Mouse (Mus musculus) forebrain, embryonic 14.5 days (tissue): ENCODE data around the gene Ccdc183. TPM values are rescaled to one million over a fixed set of nuclear protein-coding genes. Genes with fewer than 3 reads are reported as not detected.
A peak's percentile ranks its signal among the peaks of the same experiment; 100 is the strongest.

Experiments used
- ATAC-seq: fragments of 200-750 bp; cut with Nextera tagmentation; 2 replicates; pipeline ENCODE4 v1.8.0; 2017; ENCODE audit warnings: mild to moderate bottlenecking, moderate library complexity
- DNase-seq: peaks from one replicate; pipeline ENCODE4 v3.0.0-alpha.2; 2015; ENCODE audit warnings: low spot score
- H3K27ac ChIP-seq: fragments of 300-500 bp; sonication (generic); 2 replicates; pipeline ENCODE4 v1.5.1; 2014; ENCODE audit warnings: low read depth, mild to moderate bottlenecking, control low read depth, low read length, moderate library complexity
- H3K27me3 ChIP-seq: fragments of 300-500 bp; sonication (generic); replicated peaks from 2 replicates; pipeline ENCODE4 v1.6.1; 2014; ENCODE audit warnings: low read length, control low read depth, mixed read lengths; ENCODE audit not compliant: control insufficient read depth, insufficient read depth
- H3K36me3 ChIP-seq: fragments of 300-500 bp; sonication (generic); 2 replicates; pipeline ENCODE4 v1.6.1; 2014; ENCODE audit warnings: low read length, control low read depth; ENCODE audit not compliant: control insufficient read depth, insufficient read depth
- H3K4me1 ChIP-seq: fragments of 300-500 bp; sonication (generic); 2 replicates; pipeline ENCODE4 v1.6.1; 2014; ENCODE audit warnings: antibody characterized with exemption, low read length, control low read depth; ENCODE audit not compliant: control insufficient read depth, insufficient read depth
- H3K4me2 ChIP-seq: fragments of 300-500 bp; sonication (generic); 2 replicates; pipeline ENCODE4 v1.6.1; 2014; ENCODE audit warnings: mild to moderate bottlenecking, control low read depth, low read length
- H3K4me3 ChIP-seq: fragments of 300-500 bp; sonication (generic); 2 replicates; pipeline ENCODE4 v1.5.1; 2014; ENCODE audit warnings: low read depth, low read length, control low read depth
- H3K9ac ChIP-seq: fragments of 300-500 bp; sonication (generic); 2 replicates; pipeline ENCODE4 v1.6.1; 2014; ENCODE audit warnings: mild to moderate bottlenecking, low read length, control low read depth, moderate library complexity
- H3K9me3 ChIP-seq: fragments of 300-500 bp; sonication (generic); replicated peaks from 2 replicates; pipeline ENCODE4 v1.6.1; 2016; ENCODE audit warnings: low read length, control low read depth, mixed read lengths; ENCODE audit not compliant: control insufficient read depth
- whole genome bisulfite sequencing: fragments of 180-500 bp; shearing (Covaris S2); extraction: QIAGEN DNeasy Blood & Tissue Kit; methylation state at CpG from one replicate; pipeline ENCODE4 v1.1.7; 2014; 5-methylcytosine and 5-hydroxymethylcytosine counted together
- polyA plus RNA-seq: library from polyadenylated mRNA; unstranded; fragments of >200 nt; fragmentation: Nextera tagmentation; extraction: Ambion mirVana; gene quantifications from 2 replicates; pipeline ENCODE4 v1.2.1, GENCODE M21; 2014

Gene Ccdc183
- polyA plus RNA-seq, 1 experiment from 2014 or later, result 0.18 TPM

- Histone ChIP-seq H3K4me1 (peaks cover 19% of the 10 kb centered on the region), H3K4me3 (peak overlapping the region; percentile 16), H3K9me3 (no peaks in the 10 kb centered on the region), H3K36me3 (0 out of 2 replicates have a peak, but pooled peaks cover 2% of the 10 kb centered on the region), H3K4me2 (peak overlapping the region; percentile 36), H3K27ac (no peak overlapping the region), H3K27me3 (peaks cover 52% of the 10 kb centered on the region), H3K9ac (peak overlapping the region; percentile 32; the same call in 1 of the 2 replicates)
- ATAC-seq (no peak), DNase-seq (peak; percentile 25)
- 15% methylated on average over 92 of the region's 92 CpGs for WGBS
These were observed 40.2 kb downstream of the Ccdc183 start for GRCm38 (mm10) chr2:25576965-25577891.

DNA sequence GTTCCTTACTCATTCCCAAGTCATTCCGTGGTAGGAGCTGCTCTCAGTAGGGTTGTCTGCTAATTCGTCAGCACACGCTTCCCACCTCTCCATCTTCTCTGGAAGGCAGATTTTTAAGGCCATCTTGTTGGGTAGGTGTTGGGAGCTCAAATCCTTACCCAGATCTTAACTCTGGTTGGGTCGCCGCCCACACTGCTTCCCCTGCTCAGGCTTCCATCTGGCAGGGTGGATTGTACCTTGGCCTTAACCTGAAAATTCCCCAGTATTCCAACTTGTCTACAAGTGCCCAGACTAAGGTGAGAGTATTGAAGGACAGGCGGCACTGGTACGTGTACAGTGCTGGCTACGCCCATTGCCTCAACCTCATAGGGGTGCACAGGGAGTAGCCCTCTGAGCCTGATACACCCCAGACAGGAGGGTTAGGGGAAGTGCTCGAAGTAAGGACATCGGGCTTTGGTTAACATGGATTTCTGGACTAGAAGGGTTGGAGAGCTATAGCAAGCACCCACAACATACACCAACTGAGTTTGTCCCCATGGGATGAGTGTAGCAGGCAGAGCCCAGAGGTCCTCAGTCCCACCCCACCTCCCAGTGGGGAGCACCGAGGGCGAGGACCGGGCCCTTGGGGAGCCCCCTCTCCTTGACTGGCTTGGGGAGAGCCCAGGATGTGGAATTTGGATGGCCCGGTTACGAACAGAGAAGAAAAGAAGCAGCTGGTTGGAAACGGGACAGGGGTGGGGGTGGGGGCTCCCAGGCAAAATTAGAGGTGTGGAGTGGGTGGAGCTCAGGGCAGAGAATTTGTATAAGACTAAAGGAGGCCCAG is 41.2 kb downstream of the Ccdc183 start:
- no peak overlapping the region for H3K27ac ChIP-seq
- WGBS, result 78% methylated on average over 16 of the region's 16 CpGs
- H3K9ac ChIP-seq, result no peak overlapping the region
- 0 out of 2 replicates have a peak overlapping the region, but pooled peaks have one; percentile 51 for H3K4me3 ChIP-seq
- DNase-seq, result no peak
- H3K9me3 ChIP-seq, result no peaks in the 10 kb centered on the region
- ATAC-seq, result no peak
- peaks cover 52% of the 10 kb centered on the region for H3K27me3 ChIP-seq
- H3K4me2 ChIP-seq, result peak overlapping the region; percentile 81
- peaks cover 18% of the 10 kb centered on the region for H3K4me1 ChIP-seq
- H3K36me3 ChIP-seq, result peaks cover 2% of the 10 kb centered on the region; the same call in 1 of the 2 replicates

GRCm38 (mm10) chr2:25575432-25576027 is 41.9 kb downstream of the Ccdc183 start:
- Histone ChIP-seq H3K4me2 (peak overlapping the region; percentile 81), H3K9me3 (no peaks in the 10 kb centered on the region), H3K4me3 (peak overlapping the region; percentile 51), H3K4me1 (peaks cover 18% of the 10 kb centered on the region), H3K36me3 (peaks cover 7% of the 10 kb centered on the region; the same call in 1 of the 2 replicates), H3K27ac (peak overlapping the region; percentile 87; the same call in 1 of the 2 replicates), H3K9ac (peak overlapping the region; percentile 65), H3K27me3 (peaks cover 48% of the 10 kb centered on the region)
- WGBS, result 9% methylated on average over 21 of the region's 21 CpGs
- ATAC-seq (peak; percentile 3; the same call in 1 of the 2 replicates), DNase-seq (peak; percentile 27)

- peaks cover 40% of the 10 kb centered on the region for H3K27me3 ChIP-seq
- peak; percentile 99 for DNase-seq
- H3K4me1 ChIP-seq, result peaks cover 18% of the 10 kb centered on the region
- WGBS, result under 1% methylated on average over 44 of the region's 45 CpGs
- H3K36me3 ChIP-seq, result peaks cover 11% of the 10 kb centered on the region
- H3K4me3 ChIP-seq, result peak within 1 kb of the TSS; percentile 51
- no peaks in the 10 kb centered on the region for H3K9me3 ChIP-seq
- ATAC-seq, result peak; percentile 99
- peak within 1 kb of the TSS; percentile 66 for H3K9ac ChIP-seq
- H3K4me2 ChIP-seq, result peak within 1 kb of the TSS; percentile 81
- peak within 1 kb of the TSS; percentile 87 for H3K27ac ChIP-seq
These were observed 42.7 kb downstream of the Ccdc183 start, which contains the start of the genes Mamdc4 and Phpt1 for GRCm38 (mm10) chr2:25574579-25575431. Mamdc4 (minus strand) TSS chr2:25574845. Phpt1 (minus strand) TSS chr2:25575224.

- Histone ChIP-seq H3K4me3 (peak overlapping the region; percentile 51), H3K9ac (peak overlapping the region; percentile 66), H3K9me3 (no peaks in the 10 kb centered on the region), H3K4me1 (peaks cover 18% of the 10 kb centered on the region), H3K27ac (peak overlapping the region; percentile 87; the same call in 1 of the 2 replicates), H3K4me2 (peak overlapping the region; percentile 81), H3K36me3 (peaks cover 18% of the 10 kb centered on the region), H3K27me3 (peaks cover 34% of the 10 kb centered on the region)
- DNase-seq (no peak), ATAC-seq (no peak)
- WGBS, result 19% methylated on average over 11 of the region's 11 CpGs
These were observed 43.3 kb downstream of the Ccdc183 start for GRCm38 (mm10) chr2:25574136-25574535.

GRCm38 (mm10) chr2:25573068-25573467 is 44.4 kb downstream of the Ccdc183 start:
- 90% methylated on average over 2 of the region's 2 CpGs for WGBS
- no peak overlapping the region for H3K27ac ChIP-seq
- H3K4me2 ChIP-seq, result no peak overlapping the region
- H3K9me3 ChIP-seq, result no peaks in the 10 kb centered on the region
- H3K4me3 ChIP-seq, result no peak overlapping the region
- peaks cover 27% of the 10 kb centered on the region for H3K36me3 ChIP-seq
- H3K4me1 ChIP-seq, result peaks cover 18% of the 10 kb centered on the region
- ATAC-seq (no peak), DNase-seq (no peak)
- H3K27me3 ChIP-seq, result peaks cover 23% of the 10 kb centered on the region
- no peak overlapping the region for H3K9ac ChIP-seq

DNA sequence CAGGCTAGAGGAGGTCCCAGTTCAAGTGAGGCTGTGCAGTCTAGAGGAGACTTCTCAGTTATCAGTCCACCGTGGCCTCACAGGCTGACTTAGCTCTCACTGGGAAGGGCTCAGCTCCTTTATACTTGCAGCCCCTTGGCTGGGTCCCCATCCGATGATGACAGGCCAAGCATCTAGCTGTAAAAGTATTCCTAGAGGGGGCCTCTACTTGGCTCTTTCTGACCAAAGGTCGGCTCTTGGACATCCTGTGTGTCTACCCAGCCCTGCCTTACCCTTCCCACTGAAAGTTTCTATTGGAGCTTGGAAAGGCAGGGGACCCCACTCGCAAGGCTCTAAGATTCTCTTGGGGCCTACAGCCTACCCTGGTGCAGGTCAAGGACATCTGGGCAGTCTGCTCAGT is 46.3 kb downstream of the Ccdc183 start:
- WGBS, result 88% methylated on average over 4 of the region's 4 CpGs
- peaks cover 5% of the 10 kb centered on the region for H3K27me3 ChIP-seq
- DNase-seq (no peak), ATAC-seq (no peak)
- H3K4me2 ChIP-seq, result no peak overlapping the region
- H3K36me3 ChIP-seq, result peaks cover 43% of the 10 kb centered on the region
- no peak overlapping the region for H3K4me3 ChIP-seq
- H3K9me3 ChIP-seq, result no peaks in the 10 kb centered on the region
- no peak overlapping the region for H3K27ac ChIP-seq
- peaks cover 14% of the 10 kb centered on the region for H3K4me1 ChIP-seq
- no peak overlapping the region for H3K9ac ChIP-seq
